In the genomic region with DNA sequence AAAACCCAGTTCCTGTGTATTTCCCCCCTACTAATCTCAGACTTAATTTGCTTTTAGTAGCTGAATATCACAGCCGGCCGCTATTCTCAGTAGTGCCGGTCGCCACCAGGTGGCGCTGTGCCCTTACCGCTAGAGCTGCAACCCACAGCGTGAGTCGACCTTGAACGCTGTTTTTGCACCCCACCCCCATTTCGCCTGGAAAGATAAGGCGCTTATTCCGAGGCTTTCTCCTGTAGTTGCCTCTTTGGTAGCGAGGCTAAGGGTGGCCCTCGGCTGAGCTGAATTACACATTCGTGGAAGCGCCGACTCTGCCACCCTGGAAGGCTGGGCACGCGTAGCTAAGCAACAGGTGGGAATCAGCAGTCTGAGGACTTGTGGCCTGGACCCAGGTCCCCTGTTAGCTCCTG, we compare ENCODE assay signal across 7 mouse cellular contexts. TPM values are rescaled to one million over a fixed set of nuclear protein-coding genes. Genes with fewer than 3 reads are reported as not detected.
DNase-seq lines count a peak whose midpoint lies in the region; ATAC-seq lines count a peak whose summit lies in the region.

No protein-coding gene starts in this region.

- WGBS in hindbrain, embryonic 16.5 days: 24% methylated on average over 19 of the region's 19 CpGs
- WGBS in midbrain, embryonic 11.5 days: 21% methylated on average over 19 of the region's 19 CpGs

- no peaks in the 10 kb centered on the region for H3K27me3 ChIP-seq in hindbrain, embryonic 16.5 days (replicated peaks; ENCODE audit: control insufficient read depth, insufficient read depth, low read length)
- H3K27me3 ChIP-seq in midbrain, embryonic 11.5 days (ENCODE audit: control insufficient read depth, insufficient read depth, low read length): no peaks in the 10 kb centered on the region

- no peak overlapping the region for H3K27ac ChIP-seq in hindbrain, embryonic 16.5 days (ENCODE audit: low read depth, low read length)
- H3K27ac ChIP-seq in midbrain, embryonic 11.5 days (ENCODE audit: low read depth, low read length): no peak overlapping the region

- H3K9ac ChIP-seq in hindbrain, embryonic 16.5 days (ENCODE audit: low read depth, low read length): peak overlapping the region; percentile 13; the same call in 1 of the 2 replicates
- H3K9ac ChIP-seq in midbrain, embryonic 11.5 days (ENCODE audit: low read length): no peak overlapping the region

- peak; percentile 87 for ATAC-seq in hindbrain, embryonic 16.5 days
- peak; percentile 73; the same call in 1 of the 2 replicates for ATAC-seq in midbrain, embryonic 11.5 days (ENCODE audit: low FRiP score)

- peak overlapping the region; percentile 74 for H3K4me2 ChIP-seq in hindbrain, embryonic 16.5 days (ENCODE audit: low read length)
- H3K4me2 ChIP-seq in midbrain, embryonic 11.5 days: peak overlapping the region; percentile 45

- 0 out of 2 replicates have a peak, but pooled peaks cover 2% of the 10 kb centered on the region for H3K4me1 ChIP-seq in hindbrain, embryonic 16.5 days (ENCODE audit: control insufficient read depth, insufficient read depth, low read depth, low read length)
- no peaks in the 10 kb centered on the region for H3K4me1 ChIP-seq in midbrain, embryonic 11.5 days (ENCODE audit: control insufficient read depth, insufficient read depth, low read length)

- peak; percentile 86 for DNase-seq in ZHBTc4 (ENCODE audit: low read depth, low spot score)
- DNase-seq in cerebellum, postnatal 10 days: peak; percentile 92 to 96
- peak; percentile 64 to 71 for DNase-seq in frontal cortex, postnatal 25 days (ENCODE audit: low spot score in 2 of 2)
- DNase-seq in left cerebral cortex, postnatal 4 days: peak; percentile 83
- peak; percentile 99 for DNase-seq in midbrain, embryonic 11.5 days (ENCODE audit: low spot score, missing footprints)
- peak; percentile 62 for DNase-seq in skeletal muscle tissue, adult 2 months (ENCODE audit: low read depth, low spot score)

- H3K4me3 ChIP-seq in hindbrain, embryonic 16.5 days (ENCODE audit: low read length): peak overlapping the region; percentile 40
- H3K4me3 ChIP-seq in midbrain, embryonic 11.5 days (ENCODE audit: low read depth, low read length): peak overlapping the region; percentile 23

- no peaks in the 10 kb centered on the region for H3K36me3 ChIP-seq in hindbrain, embryonic 16.5 days (ENCODE audit: control insufficient read depth, insufficient read depth, low read length)
- H3K36me3 ChIP-seq in midbrain, embryonic 11.5 days (ENCODE audit: control insufficient read depth, insufficient read depth, low read length): no peaks in the 10 kb centered on the region

- intact Hi-C loops in left cerebral cortex, postnatal 4 days (cut with DNase I): no loop called here

- H3K9me3 ChIP-seq in hindbrain, embryonic 16.5 days (ENCODE audit: control insufficient read depth, low read length): no peaks in the 10 kb centered on the region
- H3K9me3 ChIP-seq in midbrain, embryonic 11.5 days (ENCODE audit: control insufficient read depth, low read length): no peaks in the 10 kb centered on the region

RNA-seq across cellular contexts. Expression of a gene that starts 8.9 kb away (rescaled TPM):
- polyA plus RNA-seq in hindbrain, embryonic 16.5 days (2015; fragmentation: Nextera tagmentation; extraction: Ambion mirVana): 140 and 145 TPM in 2 replicates
- total RNA-seq in left cerebral cortex, postnatal 4 days (2021): 10 to 100 TPM; 73.2 to 83.6 TPM
- 96.9 and 103 TPM in 2 replicates for polyA plus RNA-seq in midbrain, embryonic 11.5 days (2014; fragmentation: Nextera tagmentation; extraction: Ambion mirVana)

RNA-seq across cellular contexts. Expression of a gene that starts 22.9 kb away (rescaled TPM):
- not detected in 2 replicates for polyA plus RNA-seq in hindbrain, embryonic 16.5 days (2015; fragmentation: Nextera tagmentation; extraction: Ambion mirVana)
- not detected for total RNA-seq in left cerebral cortex, postnatal 4 days (2021)
- not detected in 2 replicates for polyA plus RNA-seq in midbrain, embryonic 11.5 days (2014; fragmentation: Nextera tagmentation; extraction: Ambion mirVana)

RNA-seq across cellular contexts. Expression of a gene that starts 24.6 kb away (rescaled TPM):
- 0.06 TPM in 1 of 2 replicates, not detected in the other for polyA plus RNA-seq in hindbrain, embryonic 16.5 days (2015; fragmentation: Nextera tagmentation; extraction: Ambion mirVana)
- under 1 TPM; 0.44 TPM for total RNA-seq in left cerebral cortex, postnatal 4 days (2021)
- polyA plus RNA-seq in midbrain, embryonic 11.5 days (2014; fragmentation: Nextera tagmentation; extraction: Ambion mirVana): 0.10 TPM in 1 of 2 replicates, not detected in the other

RNA-seq across cellular contexts. Expression of a gene that starts 40.5 kb away (rescaled TPM):
- 53.9 and 56.7 TPM in 2 replicates for polyA plus RNA-seq in hindbrain, embryonic 16.5 days (2015; fragmentation: Nextera tagmentation; extraction: Ambion mirVana)
- 10 to 100 TPM; 28.9 to 35.3 TPM for total RNA-seq in left cerebral cortex, postnatal 4 days (2021)
- polyA plus RNA-seq in midbrain, embryonic 11.5 days (2014; fragmentation: Nextera tagmentation; extraction: Ambion mirVana): 32.3 and 36.5 TPM in 2 replicates

RNA-seq across cellular contexts. Expression of a gene that starts 48.4 kb away (rescaled TPM):
- 7.8 and 9.9 TPM in 2 replicates for polyA plus RNA-seq in hindbrain, embryonic 16.5 days (2015; fragmentation: Nextera tagmentation; extraction: Ambion mirVana)
- 10 to 100 TPM; 14.1 to 22.9 TPM for total RNA-seq in left cerebral cortex, postnatal 4 days (2021)
- polyA plus RNA-seq in midbrain, embryonic 11.5 days (2014; fragmentation: Nextera tagmentation; extraction: Ambion mirVana): 0.75 and 1.5 TPM in 2 replicates
